Mouse (Mus musculus) NIH3T3 (cell line): ENCODE data around the gene Tas1r1.

Source experiments
- DNase-seq: peaks from one replicate; pipeline ENCODE4 v3.0.0-alpha.2; 2012; ENCODE audit warnings: low read depth

Tas1r1 gene

GRCm38 (mm10) chr4:151988342-151989109 is 49.8 kb downstream of the Tas1r1 start, which contains the start of gene Thap3:
TSS of gene Thap3 (minus strand) at chr4:151988997.
- peak; percentile 80 for DNase-seq

GRCm38 (mm10) chr4:151988014-151988341 is 50.4 kb downstream of the Tas1r1 start:
- peak; percentile 41 for DNase-seq

DNA sequence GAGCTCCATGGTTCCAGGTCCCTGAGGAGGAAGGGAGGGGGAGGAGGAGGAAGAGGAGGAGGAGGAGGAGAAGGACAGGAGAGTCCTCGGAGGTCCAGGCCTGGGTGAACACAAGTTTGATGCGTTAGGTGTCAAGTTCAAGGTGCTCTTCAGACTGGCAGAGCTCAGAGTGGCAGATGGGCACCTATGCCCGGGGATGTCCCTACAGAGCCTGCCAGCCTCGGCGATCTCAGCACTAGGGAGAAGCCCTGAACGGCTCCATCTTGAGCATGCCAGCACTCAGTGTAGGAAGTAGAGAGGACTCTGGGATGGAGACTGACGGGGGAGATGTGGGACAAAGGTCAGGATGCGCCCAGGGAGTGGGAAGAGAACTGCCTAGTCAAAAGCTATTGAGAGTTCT is 51.7 kb downstream of the Tas1r1 start:
- no peak for DNase-seq

- no peak for DNase-seq
These were observed 52.5 kb downstream of the Tas1r1 start for GRCm38 (mm10) chr4:151985886-151986285.

DNA sequence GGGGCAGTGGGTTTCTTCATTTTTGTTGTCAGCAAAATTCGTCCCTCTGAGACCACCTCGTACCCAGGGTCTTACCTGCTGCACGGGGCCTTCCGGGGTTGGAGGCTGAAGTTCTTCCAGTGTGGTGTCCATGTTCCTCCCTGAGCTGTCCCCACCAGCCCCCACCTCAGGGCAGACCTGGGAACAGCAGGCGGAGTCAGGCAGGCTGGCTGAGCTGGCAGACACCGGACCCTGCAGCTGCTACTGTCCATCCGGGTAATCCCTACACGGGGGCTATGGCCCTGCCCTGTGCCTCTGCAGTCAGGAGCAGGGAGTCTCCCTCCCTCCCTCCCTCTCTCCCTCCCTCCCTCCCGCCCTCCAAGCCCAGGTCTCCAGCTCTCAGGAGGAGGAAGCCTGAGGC is 54.8 kb downstream of the Tas1r1 start:
- DNase-seq = no peak

DNA sequence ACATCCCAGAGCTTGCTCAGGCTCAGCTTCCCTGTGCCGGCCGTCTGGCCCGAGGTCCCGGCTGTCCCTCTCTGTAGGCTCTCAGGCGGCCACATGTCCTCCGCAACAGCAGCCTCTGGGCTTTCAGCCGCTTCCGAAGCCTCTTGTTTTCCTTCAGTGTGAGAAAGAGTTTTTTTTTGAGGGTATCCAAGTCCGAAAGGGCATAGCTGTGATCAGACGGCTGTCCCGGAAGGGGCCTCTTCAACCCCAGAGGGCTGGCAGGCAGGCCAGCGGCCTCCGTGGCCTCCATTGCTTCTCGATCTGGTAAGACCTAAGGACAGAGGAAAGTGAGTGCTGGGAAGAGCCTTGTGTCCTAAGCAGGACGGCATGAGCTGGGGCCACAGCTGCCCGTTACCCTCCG is 55.3 kb downstream of the Tas1r1 start:
- DNase-seq = no peak

- peak; percentile 90 for DNase-seq
These were observed 57.0 kb downstream of the Tas1r1 start for GRCm38 (mm10) chr4:151981363-151981762.

DNA sequence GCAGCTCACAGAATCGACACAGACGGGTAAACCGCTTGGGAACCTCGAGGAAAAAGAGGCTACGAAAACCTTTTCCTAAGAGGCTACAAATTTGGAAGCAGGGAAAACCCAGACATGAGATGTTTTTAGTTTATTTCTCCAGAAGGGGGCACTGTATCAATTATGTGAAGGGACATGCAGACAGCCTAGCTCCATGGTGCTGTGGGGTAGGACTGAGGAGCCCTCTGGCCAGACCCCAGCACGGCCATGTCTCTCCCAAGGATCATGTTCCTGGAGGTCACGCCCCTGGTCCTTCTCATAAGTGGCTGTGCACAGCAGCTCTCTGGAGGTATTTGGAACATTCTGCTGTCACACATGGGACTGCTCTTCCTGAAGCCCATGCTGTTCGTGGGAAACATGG is 57.7 kb downstream of the Tas1r1 start:
- DNase-seq = peak; percentile 53
